Mouse (Mus musculus) adrenal gland, postnatal 0 days (tissue): ENCODE measurements around the gene Ly6c2. TPM values are rescaled to one million over a fixed set of nuclear protein-coding genes. Genes with fewer than 3 reads are reported as not detected.

Experiments used
- polyA plus RNA-seq: library from polyadenylated mRNA; unstranded; fragments of >200 nt; fragmentation: Nextera tagmentation; extraction: Ambion mirVana; gene quantifications from 2 replicates; pipeline ENCODE4 v1.2.1, GENCODE M21; 2015

The Ly6c2 gene
- polyA plus RNA-seq = 5.6 and 9.0 TPM in 2 replicates

DNA sequence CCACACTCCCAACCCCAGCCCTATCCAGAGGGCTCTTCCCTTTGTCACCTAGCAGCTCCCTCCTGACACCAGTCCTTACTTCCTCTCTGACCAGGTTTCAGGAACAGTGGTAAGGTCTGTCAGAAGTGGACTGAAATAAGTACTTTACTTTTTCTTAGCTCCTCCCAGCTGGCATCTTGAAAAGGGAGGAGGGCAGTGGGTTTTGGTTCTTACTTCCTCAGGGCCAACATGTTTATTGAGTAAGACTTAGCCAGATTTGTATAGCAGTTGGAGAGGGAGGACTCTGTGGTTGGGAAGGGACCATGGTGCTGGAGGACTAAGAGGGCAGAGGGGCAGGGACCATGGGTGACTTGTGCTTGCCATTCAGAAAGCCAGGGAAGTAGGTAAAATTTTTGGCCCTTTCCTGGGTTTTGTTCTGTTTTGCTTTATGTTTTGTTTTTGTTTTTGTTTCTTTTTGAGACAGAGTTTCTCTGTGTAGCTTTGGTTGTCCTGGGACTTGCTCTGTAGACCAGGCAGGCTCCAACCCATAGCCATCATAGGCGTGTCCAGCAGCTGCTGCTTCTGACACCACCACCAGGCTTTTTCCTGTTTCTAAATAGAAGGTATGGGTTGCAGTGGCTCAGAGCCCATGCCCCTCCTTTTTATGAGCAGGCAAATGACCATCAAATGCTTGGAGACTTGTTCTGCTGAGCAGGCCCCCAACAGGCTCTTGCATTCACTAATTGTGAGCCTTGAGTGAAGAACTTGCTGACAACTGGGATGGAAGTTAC, at the start of gene Ly6c2:
Ly6c2 (minus strand) TSS at position 110 of the 770 bp plus-strand sequence.

DNA sequence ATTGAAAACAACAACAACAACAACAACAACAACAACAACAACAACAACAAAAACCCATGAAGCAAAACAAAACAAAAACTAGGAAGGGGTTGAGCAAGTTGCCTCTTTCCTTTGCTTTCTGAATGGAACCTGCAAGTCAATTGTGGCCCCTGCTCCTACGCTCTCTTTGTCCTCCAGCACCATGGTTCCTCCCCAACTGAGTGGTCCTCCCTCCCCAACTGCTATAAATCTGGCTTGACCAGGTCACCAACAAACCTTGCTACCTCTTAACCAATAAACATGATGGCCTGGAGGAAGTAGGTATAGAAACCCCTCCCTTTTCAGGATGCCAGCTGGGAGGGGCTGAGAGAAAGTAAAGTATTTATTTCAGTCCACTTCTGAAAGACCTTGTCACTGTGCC, 43.2 kb upstream of the Ly6c2 start, which contains the start of gene Ly6g:
Ly6g (plus strand) TSS at position 301 of the 400 bp plus-strand sequence.

Other genes with a start within 250 kb of the Ly6c2 start
- 0.14 and 0.21 TPM in 2 replicates for gene 2010109I03Rik, start 214.9 kb downstream of the Ly6c2 start, polyA plus RNA-seq
- gene Ly6i, start 128.5 kb downstream of the Ly6c2 start, polyA plus RNA-seq = 0.35 and 0.41 TPM in 2 replicates
- 150 and 159 TPM in 2 replicates for gene Ly6a, start 113.9 kb downstream of the Ly6c2 start, polyA plus RNA-seq
- 132 and 138 TPM in 2 replicates for gene Ly6c1, start 63.1 kb downstream of the Ly6c2 start, polyA plus RNA-seq
- 0.33 and 0.58 TPM in 2 replicates for gene Ly6g, start 43.3 kb upstream of the Ly6c2 start, polyA plus RNA-seq
- 0.44 and 0.55 TPM in 2 replicates for gene BC025446, start 104.4 kb upstream of the Ly6c2 start, polyA plus RNA-seq
- not detected in 2 replicates for gene Ly6f, start 156.5 kb upstream of the Ly6c2 start, polyA plus RNA-seq